Comparison of ENCODE assay signal across 20 mouse cellular contexts in the genomic region with DNA sequence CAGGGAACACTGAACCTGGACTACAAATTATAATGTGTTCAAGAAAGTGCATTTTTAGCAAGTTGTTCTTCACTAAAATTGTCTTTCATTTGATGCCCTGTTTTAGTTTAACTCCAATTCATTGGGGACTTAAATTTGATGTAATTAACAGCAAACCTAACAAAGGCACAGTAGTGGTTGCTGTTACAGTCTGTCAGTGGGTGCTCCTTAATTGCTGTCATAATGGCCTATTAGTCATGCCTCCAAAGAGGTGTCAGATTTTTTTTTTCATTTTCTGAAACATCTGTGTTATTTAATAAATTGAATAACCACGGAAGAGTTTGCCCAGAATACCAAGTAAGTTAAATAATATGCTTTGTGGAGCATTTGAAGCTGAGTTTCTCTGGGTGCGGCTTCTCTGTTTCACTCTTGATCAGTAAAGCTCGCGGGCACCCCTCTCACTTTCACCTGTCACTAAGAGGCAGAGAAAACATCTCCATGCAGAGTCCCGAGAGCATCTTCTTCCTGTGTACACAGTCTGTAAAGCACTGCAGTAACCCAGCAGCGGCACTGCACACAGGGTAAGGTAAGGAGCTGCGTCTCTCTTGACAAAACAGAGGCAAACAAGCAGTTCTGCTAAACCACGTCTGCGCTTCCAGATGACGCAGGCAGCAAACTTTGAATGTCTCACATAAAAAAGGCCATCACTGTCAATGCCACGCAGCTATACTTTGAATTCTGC.
DNase-seq lines count a peak whose midpoint lies in the region; ATAC-seq lines count a peak whose summit lies in the region.
"Had no signal": no experiment of that assay in that cellular context is flagged by ENCODE, and none has a peak within 500 bp of the region (broad histone marks: within the 10 kb centered on the region; RNA-seq: fewer than 3 reads in every experiment).

No protein-coding gene starts in this region.

- no peaks in the 10 kb centered on the region for H3K9me3 ChIP-seq in forebrain, embryonic 14.5 days (replicated peaks; ENCODE audit: control insufficient read depth, low read length)
- no peaks in the 10 kb centered on the region for H3K9me3 ChIP-seq in forebrain, embryonic 10.5 days
- H3K9me3 ChIP-seq in forebrain, embryonic 16.5 days (ENCODE audit: control insufficient read depth, low read length): no peaks in the 10 kb centered on the region
- no peaks in the 10 kb centered on the region for H3K9me3 ChIP-seq in intestine, embryonic 16.5 days (ENCODE audit: control insufficient read depth, low read length)
- H3K9me3 ChIP-seq: heart, embryonic 13.5 days; neural tube, embryonic 13.5 days had no signal

- H3K27ac ChIP-seq in forebrain, embryonic 14.5 days (ENCODE audit: low read depth, low read length): no peak overlapping the region
- no peak overlapping the region for H3K27ac ChIP-seq in forebrain, embryonic 10.5 days
- no peak overlapping the region for H3K27ac ChIP-seq in forebrain, embryonic 16.5 days (ENCODE audit: low read length)
- H3K27ac ChIP-seq in intestine, embryonic 16.5 days (ENCODE audit: low read length): no peak overlapping the region
- H3K27ac ChIP-seq: heart, embryonic 13.5 days had no signal

- peak; percentile 37 for DNase-seq in forebrain, embryonic 14.5 days (ENCODE audit: low spot score)
- no peak for DNase-seq in forebrain, embryonic 10.5 days (ENCODE audit: extremely low spot score, low spot score)
- peak; percentile 11 to 14 for DNase-seq in spleen, postnatal 14 days (ENCODE audit: low spot score in 2 of 2)
- no peak for DNase-seq in thymus, adult 18-20 months
- no peak for DNase-seq in ovary, postnatal 14 days (ENCODE audit: low spot score)
- DNase-seq: adrenal gland, postnatal 10 days; cerebellum, adult 11-12 months; cerebellum, postnatal 36 days; heart, postnatal 4 days; layer of hippocampus, postnatal 36 days; liver; liver, postnatal 0 days; right cerebral cortex, postnatal 4 days; thymus, postnatal 14 days had no signal

- 0 out of 2 replicates have a peak, but pooled peaks cover 3% of the 10 kb centered on the region for H3K4me1 ChIP-seq in forebrain, embryonic 14.5 days (ENCODE audit: control insufficient read depth, insufficient read depth, low read length)
- no peaks in the 10 kb centered on the region for H3K4me1 ChIP-seq in forebrain, embryonic 10.5 days
- peaks cover 12% of the 10 kb centered on the region for H3K4me1 ChIP-seq in forebrain, embryonic 16.5 days (replicated peaks; ENCODE audit: control insufficient read depth, insufficient read depth, low read length)
- H3K4me1 ChIP-seq in intestine, embryonic 16.5 days (ENCODE audit: control insufficient read depth, insufficient read depth, low read length): no peaks in the 10 kb centered on the region
- H3K4me1 ChIP-seq: heart, embryonic 13.5 days had no signal

- no peaks in the 10 kb centered on the region for H3K27me3 ChIP-seq in forebrain, embryonic 14.5 days (replicated peaks; ENCODE audit: control insufficient read depth, insufficient read depth, low read length)
- H3K27me3 ChIP-seq in forebrain, embryonic 10.5 days (ENCODE audit: poor library complexity, severe bottlenecking): no peaks in the 10 kb centered on the region
- H3K27me3 ChIP-seq in forebrain, embryonic 16.5 days (replicated peaks; ENCODE audit: control insufficient read depth, insufficient read depth, low read length): no peaks in the 10 kb centered on the region
- no peaks in the 10 kb centered on the region for H3K27me3 ChIP-seq in intestine, embryonic 16.5 days (replicated peaks; ENCODE audit: control insufficient read depth, insufficient read depth, low read length)
- H3K27me3 ChIP-seq: heart, embryonic 13.5 days; neural tube, embryonic 13.5 days had no signal

- no peak overlapping the region for H3K4me2 ChIP-seq in forebrain, embryonic 14.5 days (ENCODE audit: low read length)
- no peak overlapping the region for H3K4me2 ChIP-seq in forebrain, embryonic 16.5 days (ENCODE audit: low read length)
- no peak overlapping the region for H3K4me2 ChIP-seq in intestine, embryonic 16.5 days (ENCODE audit: low read depth, low read length)
- H3K4me2 ChIP-seq: heart, embryonic 13.5 days; neural tube, embryonic 13.5 days had no signal

- H3K9ac ChIP-seq in forebrain, embryonic 14.5 days (ENCODE audit: low read length): no peak overlapping the region
- no peak overlapping the region for H3K9ac ChIP-seq in forebrain, embryonic 16.5 days (replicated peaks; ENCODE audit: low read depth, low read length)
- no peak overlapping the region for H3K9ac ChIP-seq in intestine, embryonic 16.5 days (ENCODE audit: low read depth, low read length)
- H3K9ac ChIP-seq: heart, embryonic 13.5 days; liver, postnatal 0 days; neural tube, embryonic 13.5 days had no signal

- 64% methylated on average over 11 of the region's 11 CpGs for WGBS in forebrain, embryonic 14.5 days
- WGBS in forebrain, embryonic 10.5 days: 92% methylated on average over 11 of the region's 11 CpGs
- 58% methylated on average over 11 of the region's 11 CpGs for WGBS in forebrain, embryonic 16.5 days
- WGBS in intestine, embryonic 16.5 days: 86% methylated on average over 11 of the region's 11 CpGs

- H3K4me3 ChIP-seq in forebrain, embryonic 14.5 days (ENCODE audit: low read depth, low read length): no peak overlapping the region
- H3K4me3 ChIP-seq in forebrain, embryonic 10.5 days: no peak overlapping the region
- no peak overlapping the region for H3K4me3 ChIP-seq in forebrain, embryonic 16.5 days (replicated peaks; ENCODE audit: low read length)
- no peak overlapping the region for H3K4me3 ChIP-seq in intestine, embryonic 16.5 days (ENCODE audit: low read length)
- H3K4me3 ChIP-seq: erythroblast, embryonic 14.5 days; heart, embryonic 13.5 days; neural tube, embryonic 13.5 days had no signal

- ATAC-seq in forebrain, embryonic 14.5 days: no peak
- ATAC-seq in CD4-positive, CD25-positive, alpha-beta regulatory T cell, adult 4 months: peak; percentile 84
- ATAC-seq in forebrain, embryonic 16.5 days: peak; percentile 68; the same call in 1 of the 2 replicates
- ATAC-seq in intestine, embryonic 16.5 days: no peak
- ATAC-seq: liver, postnatal 0 days had no signal

- H3K36me3 ChIP-seq in forebrain, embryonic 14.5 days (ENCODE audit: control insufficient read depth, insufficient read depth, low read length): peaks cover 16% of the 10 kb centered on the region
- H3K36me3 ChIP-seq in forebrain, embryonic 10.5 days (replicated peaks): peaks cover 68% of the 10 kb centered on the region
- peaks cover 6% of the 10 kb centered on the region for H3K36me3 ChIP-seq in forebrain, embryonic 16.5 days (ENCODE audit: control insufficient read depth, insufficient read depth)
- H3K36me3 ChIP-seq in intestine, embryonic 16.5 days (ENCODE audit: control insufficient read depth, insufficient read depth, low read length): peaks cover 2% of the 10 kb centered on the region; the same call in 1 of the 2 replicates

Comparison
In these comparisons a context has a peak if more than half of its experiments do, and no peak if none do; other contexts are left out.
1. ATAC-seq: peak in CD4-positive, CD25-positive, alpha-beta regulatory T cell, adult 4 months (single experiment) and forebrain, embryonic 16.5 days (single experiment); none in forebrain, embryonic 14.5 days (single experiment) and intestine, embryonic 16.5 days (single experiment).
2. DNase-seq: peak in forebrain, embryonic 14.5 days (single experiment) and spleen, postnatal 14 days (2 of 2); none in forebrain, embryonic 10.5 days (single experiment), thymus, adult 18-20 months (0 of 2) and ovary, postnatal 14 days (single experiment).